Mouse (Mus musculus) heart, embryonic 16.5 days (tissue): ENCODE data around the gene Dip2c. TPM values are rescaled to one million over a fixed set of nuclear protein-coding genes. Genes with fewer than 3 reads are reported as not detected.
A peak's percentile ranks its signal among the peaks of the same experiment; 100 is the strongest.

Experiments used
- ATAC-seq: fragments of 200-750 bp; cut with Nextera tagmentation; replicated peaks from 2 replicates; pipeline ENCODE4 v1.8.0; 2017; ENCODE audit warnings: moderate number of reproducible peaks; ENCODE audit not compliant: insufficient read depth, low FRiP score; ENCODE audit errors: extremely low read depth
- H3K27ac ChIP-seq: fragments of 300-500 bp; sonication (generic); 2 replicates; pipeline ENCODE4 v1.5.1; 2014; ENCODE audit warnings: mild to moderate bottlenecking, low read length, control low read depth, moderate library complexity
- H3K27me3 ChIP-seq: fragments of 300-500 bp; sonication (generic); 2 replicates; pipeline ENCODE4 v1.6.1; 2014; ENCODE audit warnings: low read length, mixed read lengths; ENCODE audit not compliant: control insufficient read depth, insufficient read depth
- H3K36me3 ChIP-seq: fragments of 300-500 bp; sonication (generic); 2 replicates; pipeline ENCODE4 v1.6.1; 2014; ENCODE audit not compliant: control insufficient read depth, insufficient read depth
- H3K4me1 ChIP-seq: fragments of 300-500 bp; sonication (generic); 2 replicates; pipeline ENCODE4 v1.6.1; 2014; ENCODE audit warnings: low read length, mixed read lengths; ENCODE audit not compliant: control insufficient read depth, insufficient read depth
- H3K4me2 ChIP-seq: fragments of 300-500 bp; sonication (generic); 2 replicates; pipeline ENCODE4 v1.6.1; 2014; ENCODE audit warnings: low read depth, mild to moderate bottlenecking, control low read depth, low read length
- H3K4me3 ChIP-seq: fragments of 300-500 bp; sonication (generic); 2 replicates; pipeline ENCODE4 v1.5.1; 2014; ENCODE audit warnings: mild to moderate bottlenecking, control low read depth, low read length
- H3K9ac ChIP-seq: fragments of 300-500 bp; sonication (generic); 2 replicates; pipeline ENCODE4 v1.6.1; 2014; ENCODE audit warnings: low read length, control low read depth
- H3K9me3 ChIP-seq: fragments of 300-500 bp; sonication (generic); replicated peaks from 2 replicates; pipeline ENCODE4 v1.6.1; 2016; ENCODE audit warnings: low read length; ENCODE audit not compliant: control insufficient read depth
- WGBS: fragments of 180-500 bp; shearing (Covaris S2); extraction: QIAGEN DNeasy Blood & Tissue Kit; methylation state at CpG from one replicate; pipeline ENCODE4 v1.1.7; 2014; 5-methylcytosine and 5-hydroxymethylcytosine counted together
- polyA plus RNA-seq: library from polyadenylated mRNA; unstranded; fragments of >200 nt; fragmentation: Nextera tagmentation; extraction: Ambion mirVana; gene quantifications from 2 replicates; pipeline ENCODE4 v1.2.1, GENCODE M21; 2015

Gene Dip2c
- polyA plus RNA-seq, 1 experiment from 2014 or later, result 5.6 TPM

GRCm38 (mm10) chr13:9473383-9473782, 197.1 kb downstream of the Dip2c start:
- ATAC-seq, result no peak
- WGBS, result 71% methylated on average over 1 of the region's 1 CpGs
- no peak overlapping the region for H3K27ac ChIP-seq
- no peak overlapping the region for H3K9ac ChIP-seq
- H3K27me3 ChIP-seq, result no peaks in the 10 kb centered on the region
- H3K9me3 ChIP-seq, result peaks cover 3% of the 10 kb centered on the region; the same call in 1 of the 2 replicates
- H3K4me1 ChIP-seq, result no peaks in the 10 kb centered on the region; the same call in 1 of the 2 replicates
- H3K4me2 ChIP-seq, result no peak overlapping the region
- H3K36me3 ChIP-seq, result no peaks in the 10 kb centered on the region
- H3K4me3 ChIP-seq, result no peak overlapping the region

GRCm38 (mm10) chr13:9481722-9482121, 205.4 kb downstream of the Dip2c start:
- ATAC-seq, result no peak
- Histone ChIP-seq H3K4me1 (peaks cover 13% of the 10 kb centered on the region), H3K9me3 (no peaks in the 10 kb centered on the region), H3K4me3 (no peak overlapping the region), H3K4me2 (no peak overlapping the region), H3K9ac (no peak overlapping the region), H3K27ac (no peak overlapping the region), H3K36me3 (no peaks in the 10 kb centered on the region), H3K27me3 (no peaks in the 10 kb centered on the region)
- WGBS, result 72% methylated on average over 1 of the region's 1 CpGs

- Histone ChIP-seq H3K9ac (no peak overlapping the region), H3K9me3 (no peaks in the 10 kb centered on the region), H3K36me3 (no peaks in the 10 kb centered on the region), H3K4me2 (no peak overlapping the region), H3K27ac (no peak overlapping the region), H3K27me3 (no peaks in the 10 kb centered on the region), H3K4me3 (no peak overlapping the region), H3K4me1 (peaks cover 17% of the 10 kb centered on the region)
- ATAC-seq, result no peak
- WGBS, result 79% methylated on average over 3 of the region's 3 CpGs
Observed at GRCm38 (mm10) chr13:9489696-9490095, 213.4 kb downstream of the Dip2c start.

- WGBS, result 44% methylated on average over 21 of the region's 21 CpGs
Observed at GRCm38 (mm10) chr13:9494726-9495125, 218.4 kb downstream of the Dip2c start.

GRCm38 (mm10) chr13:9504118-9504856, 228.0 kb downstream of the Dip2c start:
- Histone ChIP-seq H3K36me3 (no peaks in the 10 kb centered on the region), H3K27me3 (no peaks in the 10 kb centered on the region), H3K4me1 (peaks cover 9% of the 10 kb centered on the region), H3K27ac (peak overlapping the region; percentile 87), H3K4me3 (peak overlapping the region; percentile 29), H3K4me2 (peak overlapping the region; percentile 57), H3K9ac (no peak overlapping the region), H3K9me3 (no peaks in the 10 kb centered on the region)
- ATAC-seq, result peak; percentile 77; the same call in 1 of the 2 replicates
- WGBS, result 22% methylated on average over 6 of the region's 6 CpGs

More at GRCm38 (mm10) chr13:9494726-9495125, 218.4 kb downstream of the Dip2c start:
- Histone ChIP-seq H3K9ac (peak overlapping the region; percentile 73), H3K27ac (peak overlapping the region; percentile 75), H3K36me3 (no peaks in the 10 kb centered on the region), H3K9me3 (no peaks in the 10 kb centered on the region), H3K4me2 (peak overlapping the region; percentile 66), H3K4me3 (peak overlapping the region; percentile 56), H3K4me1 (peaks cover 24% of the 10 kb centered on the region), H3K27me3 (no peaks in the 10 kb centered on the region)
- peak; percentile 45; the same call in 1 of the 2 replicates for ATAC-seq

GRCm38 (mm10) chr13:9538556-9538955, 262.2 kb downstream of the Dip2c start:
- H3K9me3 ChIP-seq, result no peaks in the 10 kb centered on the region
- no peaks in the 10 kb centered on the region for H3K4me1 ChIP-seq
- H3K27ac ChIP-seq, result no peak overlapping the region
- H3K36me3 ChIP-seq, result no peaks in the 10 kb centered on the region
- ATAC-seq, result no peak
- no peaks in the 10 kb centered on the region for H3K27me3 ChIP-seq
- no peak overlapping the region for H3K4me3 ChIP-seq
- H3K9ac ChIP-seq, result no peak overlapping the region
- no peak overlapping the region for H3K4me2 ChIP-seq

GRCm38 (mm10) chr13:9547698-9548344, 271.5 kb downstream of the Dip2c start:
- no peaks in the 10 kb centered on the region for H3K36me3 ChIP-seq
- no peak overlapping the region for H3K27ac ChIP-seq
- H3K4me2 ChIP-seq, result peak overlapping the region; percentile 1; the same call in 1 of the 2 replicates
- H3K4me1 ChIP-seq, result no peaks in the 10 kb centered on the region; the same call in 1 of the 2 replicates
- 11% methylated on average over 9 of the region's 9 CpGs for WGBS
- ATAC-seq, result peak; percentile 67
- no peaks in the 10 kb centered on the region for H3K9me3 ChIP-seq
- H3K4me3 ChIP-seq, result no peak overlapping the region
- H3K27me3 ChIP-seq, result no peaks in the 10 kb centered on the region
- no peak overlapping the region for H3K9ac ChIP-seq

GRCm38 (mm10) chr13:9562099-9562498, 285.8 kb downstream of the Dip2c start:
- H3K27me3 ChIP-seq, result no peaks in the 10 kb centered on the region
- H3K9ac ChIP-seq, result no peak overlapping the region
- ATAC-seq, result no peak
- no peak overlapping the region for H3K4me3 ChIP-seq
- H3K4me2 ChIP-seq, result no peak overlapping the region
- WGBS, result 92% methylated on average over 1 of the region's 1 CpGs
- no peak overlapping the region for H3K27ac ChIP-seq
- peaks cover 3% of the 10 kb centered on the region; the same call in 1 of the 2 replicates for H3K36me3 ChIP-seq
- no peaks in the 10 kb centered on the region for H3K9me3 ChIP-seq
- 0 out of 2 replicates have a peak, but pooled peaks cover 3% of the 10 kb centered on the region for H3K4me1 ChIP-seq

GRCm38 (mm10) chr13:9562921-9563320, 286.6 kb downstream of the Dip2c start:
- ATAC-seq, result no peak
- H3K9me3 ChIP-seq, result no peaks in the 10 kb centered on the region
- H3K4me1 ChIP-seq, result 0 out of 2 replicates have a peak, but pooled peaks cover 3% of the 10 kb centered on the region
- no peak overlapping the region for H3K4me2 ChIP-seq
- H3K4me3 ChIP-seq, result no peak overlapping the region
- peaks cover 4% of the 10 kb centered on the region; the same call in 1 of the 2 replicates for H3K36me3 ChIP-seq
- H3K27me3 ChIP-seq, result no peaks in the 10 kb centered on the region
- H3K27ac ChIP-seq, result no peak overlapping the region
- 3% methylated on average over 2 of the region's 2 CpGs for WGBS
- no peak overlapping the region for H3K9ac ChIP-seq
